Mouse (Mus musculus) liver, adult (tissue): Measurements from ENCODE around the gene Vmn2r105.

Experiments used
- GATA4 ChIP-seq: IDR thresholded peaks from 2 replicates; pipeline ENCODE4 v1.6.1; 2014; ENCODE audit warnings: mild to moderate bottlenecking, low read length; ENCODE audit not compliant: insufficient replicate concordance

Vmn2r105 gene

GRCm38 (mm10) chr17:20234952-20235351, at the start of gene Vmn2r105:
Vmn2r105 (minus strand) TSS chr17:20235052.
- no peak for TF ChIP-seq GATA4

- TF ChIP-seq GATA4: no peak
Measured at GRCm38 (mm10) chr17:20255522-20255921, 20.7 kb upstream of the Vmn2r105 start.

GRCm38 (mm10) chr17:20182997-20183396, 51.9 kb downstream of the Vmn2r105 start, which contains the start of gene Fpr-rs6:
Fpr-rs6 (minus strand) TSS chr17:20183097.
- no peak for TF ChIP-seq GATA4
